Mouse (Mus musculus) erythroblast, embryonic 14.5 days (primary cell): ENCODE measurements at regions not wholly inside any gene's neighbourhood (a gene's known extent, or its start where the extent isn't known, plus 50 kb on each side); places are given as distances from the start of the nearest gene placed in this dataset.
"Not testable (repeated sequence)": the region's sequence is repeated elsewhere in the genome, so short reads cannot be mapped to it uniquely, and the experiment has no call there.

ENCODE experiments used
- H3K27me3 ChIP-seq: 2 replicates; pipeline ENCODE4 v1.6.1; 2012; ENCODE audit warnings: inconsistent platforms; ENCODE audit not compliant: control insufficient read depth
- H3K36me3 ChIP-seq: 2 replicates; pipeline ENCODE4 v1.6.1; 2012; ENCODE audit warnings: mild to moderate bottlenecking, inconsistent platforms; ENCODE audit not compliant: control insufficient read depth
- H3K4me1 ChIP-seq: 2 replicates; pipeline ENCODE4 v1.6.1; 2012; ENCODE audit warnings: inconsistent platforms; ENCODE audit not compliant: control insufficient read depth
- H3K4me3 ChIP-seq: replicated peaks from 2 replicates; pipeline ENCODE3; 2012; ENCODE audit warnings: moderate library complexity, mild to moderate bottlenecking, inconsistent platforms
- H3K9me3 ChIP-seq: 2 replicates; pipeline ENCODE4 v1.6.1; 2012; ENCODE audit warnings: low read length, inconsistent platforms, mixed read lengths; ENCODE audit not compliant: control insufficient read depth
- GATA1 ChIP-seq: IDR thresholded peaks from 2 replicates; pipeline ENCODE4 v1.6.1; 2012; ENCODE audit warnings: low read length, inconsistent platforms, mixed read lengths
- TAL1 ChIP-seq: IDR thresholded peaks from 3 replicates; pipeline ENCODE4 v1.6.1; 2012; ENCODE audit warnings: low read length, inconsistent platforms, mixed read lengths

GRCm38 (mm10) chr16:76471081-76471480 lies 97.5 kb upstream of the Nrip1 start:
- Histone ChIP-seq H3K36me3 (no peaks in the 10 kb centered on the region), H3K27me3 (no peaks in the 10 kb centered on the region), H3K4me3 (no peak overlapping the region), H3K4me1 (no peaks in the 10 kb centered on the region), H3K9me3 (no peaks in the 10 kb centered on the region)
- TF ChIP-seq TAL1 (no peak), GATA1 (no peak)

DNA sequence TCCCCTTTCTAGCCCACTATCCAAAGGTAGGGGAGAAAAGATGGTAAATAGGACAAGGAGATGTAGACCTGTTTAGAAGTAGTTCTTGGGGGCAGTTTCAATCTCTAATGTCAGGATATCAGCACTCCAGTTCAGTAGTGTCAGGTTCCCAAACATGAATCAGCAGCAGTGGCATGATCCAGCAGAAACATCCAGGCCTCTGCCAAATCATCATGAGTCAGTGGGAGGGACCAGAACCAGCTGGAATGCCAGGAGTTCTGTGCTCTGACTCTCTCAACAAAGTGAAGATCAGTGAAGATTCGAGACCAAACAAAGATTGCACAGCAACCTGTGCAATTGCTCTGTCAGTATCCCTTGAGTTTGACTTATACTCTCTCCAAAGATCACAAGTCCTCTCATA lies 85.9 kb upstream of the Nrip1 start:
- Histone ChIP-seq H3K4me3 (no peak overlapping the region), H3K4me1 (peaks cover 56% of the 10 kb centered on the region)
- TF ChIP-seq GATA1 = no peak
- TF ChIP-seq TAL1 = no peak

DNA sequence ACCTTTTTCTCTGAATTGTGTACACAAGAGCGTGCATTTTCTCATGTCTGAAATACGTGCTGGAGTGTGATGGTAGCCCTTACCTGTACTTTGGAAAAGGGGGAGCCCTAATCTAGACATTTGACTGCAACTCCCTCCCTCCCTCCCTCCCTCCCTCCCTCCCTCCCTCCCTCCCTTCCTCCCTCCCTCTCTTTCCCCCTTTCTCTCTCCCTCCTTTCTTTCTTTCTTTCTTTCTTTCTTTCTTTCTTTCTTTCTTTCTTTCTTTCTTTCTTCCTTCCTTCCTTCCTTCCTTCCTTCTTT lies 82.6 kb upstream of the Nrip1 start:
- H3K36me3 ChIP-seq = not testable (repeated sequence)
- peaks cover 68% of the 10 kb centered on the region for H3K4me1 ChIP-seq

More for the DNA sequence above, 85.9 kb upstream of the Nrip1 start:
- Histone ChIP-seq H3K9me3 (no peaks in the 10 kb centered on the region), H3K36me3 (no peaks in the 10 kb centered on the region), H3K27me3 (no peaks in the 10 kb centered on the region)

GRCm38 (mm10) chr16:76455499-76456299 lies 82.1 kb upstream of the Nrip1 start:
- peaks cover 4% of the 10 kb centered on the region for H3K9me3 ChIP-seq
- H3K4me3 ChIP-seq = peak overlapping the region; percentile 49
- TF ChIP-seq TAL1 = peak; percentile 40
- peak; percentile 21; the same call in 1 of the 2 replicates for TF ChIP-seq GATA1
- no peaks in the 10 kb centered on the region for H3K27me3 ChIP-seq
- H3K36me3 ChIP-seq = no peaks in the 10 kb centered on the region
- H3K4me1 ChIP-seq = peaks cover 65% of the 10 kb centered on the region

More for the DNA sequence above, 82.6 kb upstream of the Nrip1 start:
- not testable (repeated sequence) for H3K9me3 ChIP-seq, H3K27me3 ChIP-seq
- peak overlapping the region; percentile 49 for H3K4me3 ChIP-seq

- H3K27me3 ChIP-seq = no peaks in the 10 kb centered on the region
- H3K9me3 ChIP-seq = peaks cover 4% of the 10 kb centered on the region
- no peak for TF ChIP-seq TAL1
- TF ChIP-seq GATA1 = no peak
- no peaks in the 10 kb centered on the region for H3K36me3 ChIP-seq
- peaks cover 59% of the 10 kb centered on the region for H3K4me1 ChIP-seq
- no peak overlapping the region for H3K4me3 ChIP-seq
Observed at GRCm38 (mm10) chr16:76454741-76455465, 81.3 kb upstream of the Nrip1 start.

DNA sequence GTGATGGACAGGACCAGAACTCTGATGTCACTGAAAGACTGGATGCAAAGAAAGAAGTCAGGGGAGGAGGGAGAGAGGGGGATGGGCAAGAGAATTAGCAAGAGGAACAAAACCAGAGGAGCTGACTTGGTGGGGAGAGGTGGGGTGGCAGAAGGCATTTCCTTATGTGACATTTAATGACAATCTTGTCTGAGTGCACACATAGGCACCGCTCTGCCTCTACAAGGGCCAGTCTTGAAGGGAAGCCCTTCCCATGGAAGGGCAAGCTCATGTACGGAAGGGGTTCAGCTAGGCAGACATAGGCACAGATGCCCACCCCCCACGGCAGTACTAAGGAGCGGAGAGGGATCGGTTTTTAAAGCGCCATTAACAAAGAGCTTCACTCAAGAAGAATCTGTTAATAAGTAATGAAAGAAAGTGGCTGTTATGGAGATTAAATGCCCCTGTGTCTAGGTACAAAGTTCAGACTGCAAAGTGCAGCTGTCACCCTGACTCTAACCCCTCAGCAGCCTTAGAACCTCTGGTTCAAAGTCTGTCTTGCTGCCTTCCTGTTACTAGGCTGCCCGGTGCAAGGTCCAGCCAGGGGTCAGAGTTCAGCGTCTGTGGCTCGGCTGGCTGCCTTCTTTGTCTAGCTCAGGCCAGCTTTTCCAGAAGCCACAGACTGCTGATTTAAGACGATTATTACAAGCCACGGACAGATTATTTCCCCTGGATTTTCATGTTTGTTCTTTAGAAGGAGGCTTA lies 80.0 kb upstream of the Nrip1 start:
- Histone ChIP-seq H3K4me3 (no peak overlapping the region), H3K9me3 (peaks cover 4% of the 10 kb centered on the region), H3K4me1 (peaks cover 47% of the 10 kb centered on the region), H3K36me3 (no peaks in the 10 kb centered on the region), H3K27me3 (no peaks in the 10 kb centered on the region)
- TF ChIP-seq TAL1 (no peak), GATA1 (no peak)

DNA sequence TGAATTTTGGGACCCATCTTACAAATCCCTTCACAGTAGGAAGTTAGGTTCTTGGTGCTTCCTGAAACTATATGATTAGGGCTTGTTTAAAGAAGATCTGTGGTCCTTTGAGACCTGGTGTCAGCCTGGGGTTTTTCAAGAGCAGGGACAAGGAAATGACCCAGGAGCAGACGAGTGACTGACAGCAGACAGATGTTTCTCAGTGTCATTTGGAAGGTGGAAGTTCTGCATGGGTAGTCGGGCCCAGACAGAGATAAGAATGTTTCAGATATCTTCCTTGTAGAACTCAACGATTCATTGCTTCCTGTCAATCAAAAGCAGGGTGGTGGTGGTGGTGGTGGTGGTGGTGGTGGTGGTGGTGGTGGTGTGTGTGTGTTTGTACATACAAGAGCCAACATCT lies 75.1 kb upstream of the Nrip1 start:
- Histone ChIP-seq H3K4me1 (peaks cover 7% of the 10 kb centered on the region), H3K27me3 (no peaks in the 10 kb centered on the region), H3K9me3 (peaks cover 4% of the 10 kb centered on the region), H3K36me3 (no peaks in the 10 kb centered on the region), H3K4me3 (no peak overlapping the region)
- TF ChIP-seq GATA1 (no peak), TAL1 (no peak)

DNA sequence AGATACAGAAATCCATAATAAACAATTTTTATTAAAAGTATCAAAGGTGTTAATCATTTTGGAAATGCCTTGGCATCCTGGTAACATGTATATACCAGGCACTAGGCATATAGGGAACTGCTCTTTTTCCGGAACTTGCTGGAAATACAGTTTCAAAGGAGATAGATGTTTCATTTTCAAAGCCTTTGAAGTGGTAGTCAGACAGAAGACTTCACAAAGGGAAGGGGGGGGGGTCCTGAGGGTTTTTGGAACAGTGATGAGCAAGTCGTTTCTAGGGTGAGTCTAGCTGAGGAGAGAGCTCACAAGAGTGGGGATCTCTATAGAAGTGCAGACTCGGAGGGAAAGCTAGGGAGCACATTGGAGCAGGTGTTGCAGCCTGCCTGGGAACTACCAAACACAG lies 73.4 kb upstream of the Nrip1 start:
- Histone ChIP-seq H3K27me3 (no peaks in the 10 kb centered on the region), H3K36me3 (no peaks in the 10 kb centered on the region), H3K4me1 (peaks cover 13% of the 10 kb centered on the region), H3K9me3 (peaks cover 4% of the 10 kb centered on the region), H3K4me3 (no peak overlapping the region)
- TF ChIP-seq TAL1 (no peak), GATA1 (no peak)

DNA sequence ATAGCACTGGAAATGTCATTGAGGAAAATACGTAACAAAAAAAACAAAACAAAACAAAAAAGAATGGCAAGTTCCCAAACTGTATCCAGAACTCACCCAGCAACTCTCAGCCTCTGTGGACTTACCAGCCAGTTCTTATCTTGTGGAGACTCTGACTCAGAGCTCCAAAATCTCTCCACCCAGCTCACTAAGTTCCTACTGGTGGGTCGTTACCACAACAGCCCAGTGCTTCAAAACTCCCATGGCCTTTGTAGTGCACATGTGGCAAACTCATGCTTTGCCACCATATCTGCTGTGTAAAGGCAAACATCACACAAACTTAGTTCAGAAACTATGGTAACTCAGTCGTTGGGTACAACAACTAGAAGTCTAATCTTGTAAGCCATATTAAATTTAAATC lies 71.0 kb upstream of the Nrip1 start:
- Histone ChIP-seq H3K4me3 (no peak overlapping the region), H3K9me3 (no peaks in the 10 kb centered on the region), H3K36me3 (no peaks in the 10 kb centered on the region), H3K27me3 (no peaks in the 10 kb centered on the region), H3K4me1 (peaks cover 24% of the 10 kb centered on the region)
- TF ChIP-seq TAL1 = no peak
- no peak for TF ChIP-seq GATA1
